Mouse (Mus musculus) stomach, embryonic 16.5 days (tissue): ENCODE data around the gene Cacna1d. TPM values are rescaled to one million over a fixed set of nuclear protein-coding genes. Genes with fewer than 3 reads are reported as not detected.

Experiments
- ATAC-seq: fragments of 200-750 bp; cut with Nextera tagmentation; 2 replicates; pipeline ENCODE4 v1.8.0; 2017; ENCODE audit warnings: moderate number of reproducible peaks, moderate TSS enrichment; ENCODE audit not compliant: insufficient read depth, low FRiP score
- H3K27ac ChIP-seq: fragments of 300-500 bp; sonication (generic); 2 replicates; pipeline ENCODE4 v1.5.1; 2014; ENCODE audit warnings: low read length
- H3K27me3 ChIP-seq: fragments of 300-500 bp; sonication (generic); 2 replicates; pipeline ENCODE4 v1.6.1; 2014; ENCODE audit warnings: low read length, control low read depth, mixed read lengths; ENCODE audit not compliant: control insufficient read depth, insufficient read depth
- H3K36me3 ChIP-seq: fragments of 300-500 bp; sonication (generic); 2 replicates; pipeline ENCODE4 v1.6.1; 2014; ENCODE audit warnings: low read length; ENCODE audit not compliant: control insufficient read depth, insufficient read depth
- H3K4me1 ChIP-seq: fragments of 300-500 bp; sonication (generic); 2 replicates; pipeline ENCODE4 v1.6.1; 2014; ENCODE audit warnings: low read length, control low read depth, mixed read lengths; ENCODE audit not compliant: control insufficient read depth, insufficient read depth
- H3K4me2 ChIP-seq: fragments of 300-500 bp; sonication (generic); 2 replicates; pipeline ENCODE4 v1.6.1; 2014; ENCODE audit warnings: low read depth, low read length, mixed read lengths
- H3K4me3 ChIP-seq: fragments of 300-500 bp; sonication (generic); replicated peaks from 2 replicates; pipeline ENCODE4 v1.5.1; 2014; ENCODE audit warnings: mild to moderate bottlenecking, low read length
- H3K9ac ChIP-seq: fragments of 300-500 bp; sonication (generic); 2 replicates; pipeline ENCODE4 v1.6.1; 2014; ENCODE audit warnings: low read length
- H3K9me3 ChIP-seq: fragments of 300-500 bp; sonication (generic); replicated peaks from 2 replicates; pipeline ENCODE4 v1.6.1; 2016; ENCODE audit warnings: low read length, control low read depth; ENCODE audit not compliant: control insufficient read depth
- WGBS: fragments of 180-500 bp; shearing (Covaris S2); extraction: QIAGEN DNeasy Blood & Tissue Kit; methylation state at CpG from one replicate; pipeline ENCODE4 v1.1.7; 2014; 5-methylcytosine and 5-hydroxymethylcytosine counted together
- polyA plus RNA-seq: library from polyadenylated mRNA; unstranded; fragments of >200 nt; fragmentation: Nextera tagmentation; extraction: Ambion mirVana; gene quantifications from 2 replicates; pipeline ENCODE4 v1.2.1, GENCODE M21; 2015

The Cacna1d gene
- polyA plus RNA-seq, 1 experiment from 2014 or later: 4.2 TPM

DNA sequence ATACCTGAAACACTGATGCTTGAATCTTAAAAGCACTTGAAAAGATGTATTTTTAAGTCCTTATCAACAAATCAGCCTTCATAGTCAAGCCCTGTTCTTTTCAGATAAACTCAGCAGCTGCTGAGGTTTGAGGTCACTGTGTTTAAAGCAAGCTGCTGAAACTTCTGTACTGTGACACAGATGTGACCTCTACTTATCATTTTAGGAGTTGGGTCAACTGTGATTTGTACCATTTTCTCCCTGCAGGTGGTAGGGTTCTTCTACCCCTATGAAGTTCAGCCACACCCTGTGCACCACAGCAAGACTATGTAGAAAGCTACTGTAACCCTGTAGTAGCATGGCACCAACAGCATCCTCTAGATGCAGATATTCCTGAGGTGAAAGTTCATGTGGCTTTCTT is 493.9 kb downstream of the Cacna1d start:
- no peak overlapping the region for H3K4me3 ChIP-seq

DNA sequence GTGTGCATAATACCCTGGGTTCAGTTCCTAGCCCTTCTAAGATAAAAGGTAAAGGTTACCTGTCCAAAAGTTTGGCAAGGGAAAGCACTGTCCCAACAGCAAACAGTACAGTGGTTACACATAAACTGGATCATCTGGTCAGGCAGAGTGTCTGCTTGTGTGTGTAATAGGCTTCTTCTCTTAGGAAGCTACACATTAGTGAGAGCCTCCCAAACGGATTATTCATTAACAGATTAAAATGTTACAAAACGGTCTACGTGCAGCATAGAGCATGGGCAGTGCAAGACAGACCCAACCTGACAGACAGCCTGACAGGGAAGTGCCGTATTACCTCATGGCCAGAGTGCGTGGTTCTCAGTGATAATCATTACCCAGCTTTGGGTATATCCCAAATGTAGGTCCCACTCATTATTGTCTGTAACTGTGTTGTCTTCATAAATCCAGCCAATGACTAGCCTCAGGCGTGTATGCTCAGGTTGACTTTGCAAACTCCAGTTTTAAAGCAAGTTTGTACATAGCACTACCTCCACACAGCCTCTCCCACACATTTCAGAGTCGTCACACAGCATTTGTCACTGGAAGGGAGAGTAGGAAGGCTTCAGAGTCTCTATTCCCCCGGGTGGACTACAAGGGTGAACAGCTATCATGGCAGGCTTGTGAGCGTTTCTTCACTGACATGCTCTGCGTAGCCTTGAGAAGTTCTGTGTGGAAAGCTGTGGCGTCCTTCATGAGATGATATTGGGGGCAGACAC is 495.1 kb downstream of the Cacna1d start:
- no peak overlapping the region for H3K4me3 ChIP-seq
- 84% methylated on average over 11 of the region's 11 CpGs for WGBS
- H3K9me3 ChIP-seq: no peaks in the 10 kb centered on the region
- no peak overlapping the region for H3K4me2 ChIP-seq
- peaks cover 33% of the 10 kb centered on the region for H3K36me3 ChIP-seq
- 0 out of 2 replicates have a peak overlapping the region, but pooled peaks have one; percentile 23 for H3K27ac ChIP-seq
- peak; percentile 63 for ATAC-seq
- H3K4me1 ChIP-seq: 0 out of 2 replicates have a peak, but pooled peaks cover 4% of the 10 kb centered on the region
- H3K9ac ChIP-seq: no peak overlapping the region
- H3K27me3 ChIP-seq: no peaks in the 10 kb centered on the region

More for the DNA sequence above, 493.9 kb downstream of the Cacna1d start:
- Histone ChIP-seq H3K27me3 (no peaks in the 10 kb centered on the region), H3K9ac (no peak overlapping the region), H3K4me2 (no peak overlapping the region), H3K4me1 (0 out of 2 replicates have a peak, but pooled peaks cover 4% of the 10 kb centered on the region), H3K36me3 (peaks cover 25% of the 10 kb centered on the region), H3K9me3 (no peaks in the 10 kb centered on the region), H3K27ac (no peak overlapping the region)
- ATAC-seq: no peak

DNA sequence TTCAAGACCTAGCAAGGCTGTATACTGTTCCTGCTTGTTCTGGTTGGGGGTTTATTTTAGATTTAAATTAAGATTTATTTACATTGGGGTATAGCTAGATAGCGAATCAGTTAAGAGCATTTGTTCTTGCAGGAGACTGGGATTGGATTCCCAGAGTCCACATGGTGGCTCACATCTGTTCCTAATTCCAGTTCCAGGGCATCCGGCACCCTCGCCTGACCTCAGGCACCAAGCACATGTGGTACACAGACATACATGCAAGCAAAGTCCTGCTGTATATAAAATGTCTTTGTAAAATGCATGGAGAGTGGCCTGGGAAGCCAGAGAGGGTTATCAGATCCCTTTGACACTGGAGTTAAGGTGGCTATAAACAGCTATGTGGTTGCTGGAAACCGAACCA is 496.3 kb downstream of the Cacna1d start:
- Histone ChIP-seq H3K4me3 (no peak overlapping the region), H3K9ac (no peak overlapping the region), H3K27me3 (no peaks in the 10 kb centered on the region), H3K9me3 (no peaks in the 10 kb centered on the region), H3K27ac (no peak overlapping the region), H3K4me1 (0 out of 2 replicates have a peak, but pooled peaks cover 4% of the 10 kb centered on the region), H3K4me2 (no peak overlapping the region), H3K36me3 (peaks cover 36% of the 10 kb centered on the region)
- WGBS: 90% methylated on average over 4 of the region's 4 CpGs
- ATAC-seq: no peak

Other genes starting within 250 kb of the Cacna1d start
- 24.2 and 24.5 TPM in 2 replicates for gene Dcp1a, start 11.9 kb downstream of the Cacna1d start, polyA plus RNA-seq
- gene Tkt, start 56.9 kb upstream of the Cacna1d start, polyA plus RNA-seq: 292 and 307 TPM in 2 replicates
- gene Prkcd, start 134.8 kb upstream of the Cacna1d start, polyA plus RNA-seq: 54.8 and 56.5 TPM in 2 replicates
- gene Rft1, start 162.9 kb upstream of the Cacna1d start, polyA plus RNA-seq: 15.6 and 17.7 TPM in 2 replicates
- 9.6 and 10.2 TPM in 2 replicates for gene Sfmbt1, start 223.4 kb upstream of the Cacna1d start, polyA plus RNA-seq